Mouse (Mus musculus) ES-E14 (cell line): ENCODE data around the gene Dab2ip. TPM values are rescaled to one million over a fixed set of nuclear protein-coding genes. Genes with fewer than 3 reads are reported as not detected.

ENCODE experiments used
- DNase-seq: peaks from one replicate; pipeline ENCODE4 v3.0.0-alpha.2; 2013; ENCODE audit warnings: low read depth, low spot score
- H3K27ac ChIP-seq: 2 replicates; pipeline ENCODE4 v1.5.1; 2012; ENCODE audit warnings: low read depth, mild to moderate bottlenecking, low read length, moderate library complexity, mixed read lengths; ENCODE audit not compliant: poor library complexity, insufficient read depth, severe bottlenecking
- H3K36me3 ChIP-seq: 2 replicates; pipeline ENCODE4 v1.6.1; 2012; ENCODE audit warnings: mild to moderate bottlenecking, low read length, moderate library complexity, mixed read lengths; ENCODE audit not compliant: control insufficient read depth, poor library complexity, insufficient read depth, severe bottlenecking
- H3K4me1 ChIP-seq, 2 experiments: fragments of 150-350 bp in 1 of 2; sonication (generic) in 1 of 2; 2 replicates each; pipeline ENCODE4 v1.6.1; 2012; ENCODE audit warnings: low read length in 2 of 2, mild to moderate bottlenecking in 1 of 2, mixed read lengths in 1 of 2; ENCODE audit not compliant: control insufficient read depth in 2 of 2, insufficient read depth in 2 of 2, poor library complexity in 1 of 2
- H3K4me3 ChIP-seq, 2 experiments: fragments of 150-350 bp in 1 of 2; sonication (generic) in 1 of 2; 2 replicates each; pipeline ENCODE4 v1.5.1; 2012; ENCODE audit warnings: low read length in 2 of 2, low read depth in 1 of 2, mild to moderate bottlenecking in 1 of 2, mixed read lengths in 1 of 2; ENCODE audit not compliant: insufficient read depth in 1 of 2, poor library complexity in 1 of 2, severe bottlenecking in 1 of 2
- H3K9ac ChIP-seq: 2 replicates; pipeline ENCODE4 v1.6.1; 2012; ENCODE audit warnings: low read depth, mild to moderate bottlenecking, low read length, mixed read lengths; ENCODE audit not compliant: poor library complexity, insufficient read depth, severe bottlenecking
- H3K9me3 ChIP-seq: fragments of 150-350 bp; sonication (generic); 2 replicates; pipeline ENCODE4 v1.6.1; 2012; ENCODE audit warnings: low read depth, mild to moderate bottlenecking, low read length; ENCODE audit not compliant: control insufficient read depth, insufficient read depth
- CHD2 ChIP-seq: IDR thresholded peaks from 2 replicates; pipeline ENCODE4 v1.6.1; 2014; ENCODE audit warnings: mild to moderate bottlenecking, low read depth, low read length, inconsistent platforms
- HCFC1 ChIP-seq: IDR thresholded peaks from 2 replicates; pipeline ENCODE4 v1.6.1; 2012; ENCODE audit warnings: low read length, inconsistent platforms, borderline replicate concordance; ENCODE audit not compliant: insufficient read depth
- MAFK ChIP-seq: IDR thresholded peaks from 2 replicates; pipeline ENCODE4 v1.6.1; 2014; ENCODE audit warnings: mild to moderate bottlenecking, low read depth, low read length, inconsistent platforms; ENCODE audit not compliant: insufficient read depth
- ZC3H11A ChIP-seq: IDR thresholded peaks from 2 replicates; pipeline ENCODE4 v1.6.1; 2012; ENCODE audit warnings: low read depth, mild to moderate bottlenecking, inconsistent platforms, low read length, borderline replicate concordance
- ZNF384 ChIP-seq: IDR thresholded peaks from 2 replicates; pipeline ENCODE4 v1.6.1; 2012; ENCODE audit warnings: low read depth, low read length, inconsistent platforms
- in situ Hi-C, 2 experiments: fragments of 600-800 bp; cut with MboI; formaldehyde crosslinking; loops; one replicate each; pipeline ENCODE4 v1.15.1; 2025; ENCODE audit warnings: low sequenced_read_pairs in 2 of 2, inconsistent platforms in 1 of 2; ENCODE audit not compliant: unreplicated experiment in 2 of 2
- total RNA-seq: library from RNA; depleted of rRNA; stranded (reverse); fragments of 300-350 nt; gene quantifications from 2 replicates; pipeline ENCODE4 v1.2.3, GENCODE M21; 2012

The Dab2ip gene
- total RNA-seq, 1 experiment, result 46.9 TPM

DNA sequence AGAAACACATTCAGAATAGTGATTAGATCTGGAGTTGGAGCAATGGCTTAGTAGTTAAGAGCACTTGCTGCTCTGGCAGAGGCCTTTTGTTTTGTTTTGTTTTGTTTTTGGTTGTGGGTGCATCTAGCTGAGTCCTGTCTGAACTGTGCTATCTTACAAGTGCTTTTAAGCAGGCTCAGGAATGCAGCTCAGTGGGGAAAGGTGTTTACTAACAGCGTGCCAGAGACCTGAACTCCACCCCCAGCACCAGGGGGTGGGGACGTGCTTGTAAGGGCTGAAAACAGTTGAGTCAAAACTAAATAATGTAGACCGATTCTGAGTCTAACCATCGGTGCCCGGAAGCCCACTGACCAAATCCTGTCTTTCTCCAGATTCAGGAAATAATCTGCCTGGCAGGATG is 37.7 kb downstream of the Dab2ip start:
- H3K27ac ChIP-seq, result no peak overlapping the region
- in situ Hi-C loops, result no loop called here
- no peaks in the 10 kb centered on the region for H3K9me3 ChIP-seq
- H3K4me1 ChIP-seq, result peaks cover 0 to 8% of the 10 kb centered on the region in 2 experiments; a peak in 1 of 4 replicates
- DNase-seq, result no peak
- no peak overlapping the region for H3K9ac ChIP-seq
- TF ChIP-seq ZC3H11A, result no peak
- H3K36me3 ChIP-seq, result no peaks in the 10 kb centered on the region
- H3K4me3 ChIP-seq, result no peak overlapping the region

DNA sequence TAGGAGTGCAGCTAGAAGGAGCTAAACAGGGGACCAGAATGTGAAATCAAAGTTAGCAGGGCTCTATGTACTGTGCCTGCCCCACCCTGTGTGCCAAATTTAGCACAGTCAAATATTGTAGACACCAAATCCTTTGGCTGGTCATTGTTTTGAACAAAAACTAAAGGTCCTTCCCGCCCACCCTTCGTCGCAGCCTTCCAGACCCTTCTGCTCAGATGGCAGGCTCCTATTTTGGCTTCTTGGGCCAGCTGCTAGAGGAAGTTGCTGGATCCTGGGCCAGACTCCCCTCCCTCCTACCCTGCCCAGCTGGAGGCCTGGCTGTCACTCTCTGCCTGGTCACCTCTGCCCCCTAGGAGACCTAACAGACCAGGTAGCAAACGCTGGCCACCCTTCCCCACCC is 38.7 kb downstream of the Dab2ip start:
- H3K9me3 ChIP-seq, result no peaks in the 10 kb centered on the region
- H3K27ac ChIP-seq, result no peak overlapping the region
- H3K4me3 ChIP-seq, result no peak overlapping the region
- peaks cover 0 to 8% of the 10 kb centered on the region in 2 experiments; a peak in 1 of 4 replicates for H3K4me1 ChIP-seq
- no peaks in the 10 kb centered on the region for H3K36me3 ChIP-seq
- DNase-seq, result no peak
- no peak overlapping the region for H3K9ac ChIP-seq
- TF ChIP-seq CHD2, result no peak
- no peak for TF ChIP-seq ZC3H11A
- TF ChIP-seq HCFC1, result no peak
- no peak for TF ChIP-seq ZNF384
- TF ChIP-seq MAFK, result no peak
- in situ Hi-C loops, result no loop called here

GRCm38 (mm10) chr2:35598819-35599218 is 40.8 kb downstream of the Dab2ip start:
- H3K27ac ChIP-seq, result no peak overlapping the region
- no peak for DNase-seq
- TF ChIP-seq ZC3H11A, result no peak
- no peak for TF ChIP-seq ZNF384
- TF ChIP-seq MAFK, result no peak
- no peak for TF ChIP-seq HCFC1
- TF ChIP-seq CHD2, result no peak

GRCm38 (mm10) chr2:35601665-35602064 is 43.6 kb downstream of the Dab2ip start:
- in situ Hi-C loops, result no loop called here
- H3K36me3 ChIP-seq, result no peaks in the 10 kb centered on the region
- no peak overlapping the region for H3K9ac ChIP-seq
- peaks cover 3 to 9% of the 10 kb centered on the region in 2 experiments; a peak in 2 of 4 replicates for H3K4me1 ChIP-seq
- H3K4me3 ChIP-seq, result no peak overlapping the region
- no peak for DNase-seq
- no peaks in the 10 kb centered on the region for H3K9me3 ChIP-seq
- no peak for TF ChIP-seq MAFK
- no peak for TF ChIP-seq ZC3H11A
- no peak for TF ChIP-seq CHD2
- TF ChIP-seq ZNF384, result no peak
- no peak for TF ChIP-seq HCFC1
- H3K27ac ChIP-seq, result no peak overlapping the region

More at GRCm38 (mm10) chr2:35598819-35599218, 40.8 kb downstream of the Dab2ip start:
- no peaks in the 10 kb centered on the region for H3K9me3 ChIP-seq
- in situ Hi-C loops, result no loop called here
- H3K36me3 ChIP-seq, result no peaks in the 10 kb centered on the region
- H3K4me3 ChIP-seq, result no peak overlapping the region
- H3K9ac ChIP-seq, result no peak overlapping the region
- peaks cover 0 to 8% of the 10 kb centered on the region in 2 experiments; a peak in 1 of 4 replicates for H3K4me1 ChIP-seq

GRCm38 (mm10) chr2:35607476-35607875 is 49.4 kb downstream of the Dab2ip start:
- H3K4me1 ChIP-seq, result peaks cover 10 to 27% of the 10 kb centered on the region in 2 experiments; a peak in 3 of 4 replicates
- H3K9ac ChIP-seq, result no peak overlapping the region
- no peak overlapping the region for H3K4me3 ChIP-seq
- DNase-seq, result no peak
- no peak overlapping the region for H3K27ac ChIP-seq
- TF ChIP-seq HCFC1 (no peak), CHD2 (no peak), MAFK (no peak)
- H3K36me3 ChIP-seq, result no peaks in the 10 kb centered on the region
- in situ Hi-C loops, result no loop called here
- H3K9me3 ChIP-seq, result no peaks in the 10 kb centered on the region
